Mouse (Mus musculus): ENCODE results near the gene Gfap.

The Gfap gene

DNA sequence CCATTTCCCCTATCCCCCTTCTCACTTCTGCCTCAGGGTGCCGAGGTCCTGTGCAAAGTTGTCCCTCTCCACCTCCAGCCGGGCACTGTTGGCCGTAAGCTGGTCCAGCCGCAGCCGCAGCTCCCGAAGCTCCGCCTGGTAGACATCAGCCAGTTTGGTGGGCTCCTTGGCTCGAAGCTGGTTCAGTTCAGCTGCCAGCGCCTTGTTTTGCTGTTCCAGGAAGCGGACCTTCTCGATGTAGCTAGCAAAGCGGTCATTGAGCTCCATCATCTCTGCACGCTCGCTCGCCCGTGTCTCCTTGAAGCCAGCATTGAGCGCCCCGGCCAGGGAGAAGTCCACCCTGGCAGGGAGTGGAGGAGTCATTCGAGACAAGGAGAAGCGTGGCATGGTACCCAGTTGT is 4.1 kb downstream of the Gfap start:
- DNase-seq (ENCODE audit: low spot score in 2 of 2), result no peak

DNA sequence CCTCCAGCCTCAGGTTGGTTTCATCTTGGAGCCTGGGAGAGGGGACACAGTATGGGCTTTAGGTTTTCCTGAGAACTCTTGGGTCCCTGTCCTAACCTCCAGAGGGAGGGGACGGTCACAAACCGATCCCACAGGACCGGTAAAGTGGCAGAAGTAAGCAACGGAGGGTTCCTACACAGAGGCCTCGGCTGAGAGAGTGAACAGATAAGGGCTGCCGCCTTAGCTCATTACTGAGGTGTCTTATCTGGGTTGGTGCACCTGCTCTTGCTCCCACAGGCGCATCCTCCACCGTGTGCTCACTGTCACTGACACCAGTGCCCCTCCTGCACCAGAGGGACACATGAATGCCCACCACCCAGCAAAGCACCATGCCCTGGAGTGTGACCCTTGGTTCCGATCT is 4.9 kb downstream of the Gfap start:
- no peak for DNase-seq (ENCODE audit: low spot score in 2 of 2)

DNA sequence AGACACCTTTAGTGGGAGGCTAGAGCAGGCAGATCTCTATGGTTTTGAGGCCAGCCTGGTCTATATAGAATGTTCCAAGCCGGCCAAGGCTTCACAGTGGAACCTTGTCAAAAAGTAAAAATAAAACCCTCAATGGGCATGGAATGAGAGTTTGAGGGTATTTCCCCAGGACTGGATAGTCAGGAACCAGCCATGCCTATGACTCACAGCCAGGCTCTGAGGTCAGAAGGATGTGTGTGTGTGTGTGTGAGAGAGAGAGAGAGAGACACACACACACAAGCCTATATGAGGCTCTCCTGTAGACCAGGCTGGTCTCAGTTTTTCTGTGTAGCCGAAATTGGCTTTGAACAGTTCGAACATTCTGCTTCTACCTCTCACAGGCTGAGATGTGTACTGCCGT is 6.0 kb downstream of the Gfap start:
- no peak for DNase-seq (ENCODE audit: low spot score in 2 of 2)

DNA sequence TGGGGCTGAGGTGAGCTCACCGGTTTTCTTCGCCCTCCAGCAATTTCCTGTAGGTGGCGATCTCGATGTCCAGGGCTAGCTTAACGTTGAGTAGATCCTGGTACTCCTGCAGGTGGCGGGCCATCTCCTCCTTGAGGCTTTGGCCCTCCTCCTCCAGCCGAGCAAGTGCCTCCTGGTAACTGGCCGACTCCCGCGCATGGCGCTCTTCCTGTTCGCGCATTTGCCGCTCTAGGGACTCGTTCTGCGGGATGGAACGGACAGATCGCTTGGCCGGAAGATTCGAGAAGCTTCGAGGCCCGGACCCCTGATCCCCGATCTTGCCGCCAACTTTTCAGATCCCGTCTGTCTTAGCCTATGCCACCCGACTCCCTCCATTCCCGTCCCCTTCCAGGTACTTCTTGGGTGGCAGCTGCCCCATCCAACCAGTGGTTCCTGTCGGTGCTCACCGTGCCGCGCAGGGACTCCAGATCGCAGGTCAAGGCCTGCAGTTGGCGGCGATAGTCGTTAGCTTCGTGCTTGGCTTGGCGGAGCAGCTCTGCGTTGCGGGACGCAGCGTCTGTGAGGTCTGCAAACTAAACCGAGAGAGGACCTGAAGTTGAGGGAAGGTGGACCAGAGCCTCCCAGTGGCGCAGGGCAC is 7.6 kb downstream of the Gfap start:
- peak in 1 of 2 experiments; percentile 38 for DNase-seq (ENCODE audit: low spot score in 2 of 2)

DNA sequence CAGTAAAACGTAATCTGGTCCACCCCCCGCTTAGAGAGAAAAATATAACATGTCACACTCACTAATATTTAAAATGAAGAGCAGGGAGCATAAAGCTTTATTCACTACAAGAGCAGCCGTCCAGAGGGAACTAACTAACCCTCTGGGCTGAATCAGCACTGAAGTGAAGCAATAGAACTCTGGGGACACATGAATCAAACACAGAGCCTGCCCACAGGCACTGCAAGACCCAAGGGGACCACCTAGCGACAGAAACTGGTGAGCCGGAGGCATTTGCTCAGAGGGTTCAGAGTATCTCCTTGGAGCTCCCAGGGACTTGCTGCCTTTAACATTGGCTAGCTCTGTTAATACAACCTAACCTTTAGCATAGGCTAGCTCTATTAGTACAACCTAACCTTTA is 10.6 kb downstream of the Gfap start:
- no peak for DNase-seq (ENCODE audit: low spot score in 2 of 2)

DNA sequence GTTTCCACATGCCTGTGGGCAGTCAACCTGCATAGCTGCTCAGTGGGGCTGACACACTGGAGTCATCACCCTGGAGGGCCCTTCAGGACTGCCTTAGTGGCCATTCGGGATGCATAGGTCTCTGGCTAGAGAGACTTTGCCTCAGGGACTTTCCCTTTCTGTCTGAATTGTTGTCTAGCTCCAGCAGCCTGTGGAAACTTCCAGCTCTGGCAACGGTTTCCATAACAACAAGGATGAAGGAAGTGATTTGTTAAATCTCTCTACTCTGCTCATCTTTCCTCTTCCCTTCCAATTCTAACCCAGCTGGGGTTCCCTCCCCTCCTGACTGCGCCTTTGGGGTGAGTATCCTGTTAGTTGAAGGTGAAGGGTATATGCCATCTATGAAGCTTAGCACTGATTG is 12.6 kb downstream of the Gfap start:
- peak; percentile 62 to 66 for DNase-seq (ENCODE audit: low spot score in 2 of 2)

DNA sequence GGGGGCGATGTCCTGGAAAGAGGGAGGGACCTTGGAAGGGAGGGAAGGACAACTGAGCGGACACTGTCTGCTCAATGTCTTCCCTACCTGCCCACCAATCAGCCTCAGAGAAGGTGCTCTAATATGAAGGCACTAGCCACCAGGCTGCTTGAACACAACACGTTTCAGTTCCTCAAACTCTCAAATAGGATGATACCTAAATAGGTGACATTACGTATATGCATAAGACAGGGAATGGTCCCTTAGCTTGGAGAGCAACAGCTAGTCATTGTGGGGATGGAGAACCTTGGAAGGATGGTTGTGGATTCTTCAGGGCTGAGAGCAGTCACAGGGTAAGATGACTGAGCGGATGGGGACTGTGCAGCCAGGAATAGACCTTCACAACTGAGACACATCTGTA is 13.3 kb downstream of the Gfap start:
- DNase-seq (ENCODE audit: low spot score in 2 of 2), result no peak

DNA sequence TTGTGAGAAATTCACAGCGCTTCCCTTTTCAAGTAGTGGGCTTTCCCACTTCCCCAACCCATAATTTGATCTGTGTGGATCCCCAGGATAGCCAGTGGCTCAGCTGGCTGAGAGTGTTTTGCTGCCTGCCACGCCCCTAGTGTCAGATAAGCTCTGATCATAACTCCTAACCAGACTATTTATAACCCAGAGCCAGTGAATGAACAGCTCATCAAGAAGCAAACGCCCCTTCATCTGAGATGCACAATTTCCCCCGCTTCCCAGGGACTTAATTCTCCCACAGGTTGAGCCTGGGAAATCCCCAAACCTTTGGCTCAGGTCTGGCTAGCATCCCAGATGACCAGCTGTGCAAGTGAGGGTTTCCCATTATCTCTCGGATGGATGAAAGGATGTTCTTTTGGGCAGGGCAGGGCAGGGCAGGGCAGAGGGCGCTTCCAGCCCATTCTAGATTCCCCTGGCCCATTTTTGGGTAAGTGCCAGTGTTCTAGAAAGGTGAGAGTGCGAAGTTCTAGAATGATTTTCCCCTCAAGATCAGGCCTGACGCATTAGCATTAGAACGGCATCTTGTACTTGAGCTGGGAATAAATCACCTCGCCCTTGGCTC is 16.0 kb downstream of the Gfap start, which contains the start of gene Fam187a:
Fam187a (plus strand) TSS at position 554 of the 604 bp plus-strand sequence.
- no peak for DNase-seq (ENCODE audit: low spot score in 2 of 2)

DNA sequence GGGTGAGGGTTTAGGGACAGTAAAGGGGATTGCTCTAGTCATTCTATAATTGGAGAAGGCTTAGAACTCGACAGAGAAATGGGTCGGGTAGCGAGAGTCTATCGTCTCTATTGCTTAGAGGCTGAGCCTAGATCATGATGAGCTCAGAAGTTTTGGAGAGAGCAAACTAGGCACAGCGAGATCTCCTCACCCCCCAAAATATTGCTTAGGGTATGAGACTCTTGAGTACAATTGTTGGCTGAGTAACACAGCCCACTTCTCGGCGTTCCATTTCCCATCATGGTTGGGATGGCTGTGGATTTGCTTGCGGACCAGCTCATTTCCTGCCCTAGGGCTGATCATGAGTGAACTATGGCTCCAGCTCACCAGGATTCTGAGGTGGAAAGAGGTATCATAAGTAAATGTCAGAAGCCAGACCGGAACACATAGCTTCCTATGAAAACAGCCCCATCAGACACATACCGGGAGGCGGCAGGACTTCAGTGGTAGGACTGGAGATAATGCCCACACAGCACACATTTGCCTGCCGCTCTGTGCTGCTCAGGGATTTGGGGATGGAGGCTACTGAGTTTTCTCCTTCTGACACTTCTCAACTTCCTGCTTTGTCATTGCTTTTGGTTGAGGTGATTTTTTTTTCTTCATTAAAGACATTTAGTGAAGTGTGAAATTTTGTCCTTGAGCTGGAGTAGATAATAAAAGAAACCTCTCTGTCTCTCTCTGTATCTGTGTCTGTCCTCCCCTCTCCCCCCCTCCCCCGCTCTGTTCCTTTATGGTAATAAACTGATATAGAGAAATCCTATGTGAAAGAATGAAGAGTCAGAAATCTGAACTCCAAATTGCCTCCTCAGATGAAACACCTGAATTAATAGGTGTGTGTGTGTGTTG is 19.2 kb downstream of the Gfap start:
- no peak for DNase-seq (ENCODE audit: low spot score in 2 of 2)

DNA sequence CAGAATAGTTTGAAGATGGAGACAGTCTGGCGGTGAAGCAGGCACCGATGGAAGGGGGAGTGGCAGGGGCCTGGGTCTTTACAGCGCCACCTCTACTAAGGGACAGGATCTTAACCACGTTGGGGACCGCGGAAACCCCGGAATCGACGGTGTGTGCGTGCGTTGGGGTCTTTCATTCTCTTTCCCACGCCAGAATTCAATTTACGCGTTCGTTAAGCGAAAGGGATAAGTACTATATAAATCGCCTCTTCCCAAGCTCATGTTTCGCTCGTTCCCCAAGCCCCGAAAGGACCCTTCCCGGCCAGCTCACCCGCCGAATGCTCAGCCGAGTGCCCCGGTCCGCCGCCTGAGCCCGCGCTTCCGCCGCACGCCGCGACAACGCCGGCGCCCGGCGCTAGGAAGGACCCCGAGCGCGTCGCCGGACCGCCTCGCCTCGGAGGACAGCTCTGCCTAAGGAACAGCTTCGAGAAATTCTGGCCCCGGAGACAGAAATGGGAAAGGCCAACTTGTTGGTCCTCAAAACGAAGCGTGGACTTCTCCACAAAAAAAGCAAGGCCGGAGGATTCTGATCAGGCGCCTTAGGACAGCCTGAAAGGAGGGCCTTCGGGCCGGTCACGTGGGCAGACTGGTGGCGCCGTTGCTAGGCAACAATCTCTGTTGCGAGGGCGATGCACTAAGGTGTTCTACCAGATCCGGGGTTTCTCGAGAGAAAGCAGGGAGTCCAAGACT is 20.0 kb downstream of the Gfap start, which contains the start of the genes Eftud2 and Ccdc103:
Eftud2 (minus strand) TSS at position 401 of the 729 bp plus-strand sequence.
Ccdc103 (plus strand) TSS at position 620 of the 729 bp plus-strand sequence.
- DNase-seq (ENCODE audit: low spot score in 2 of 2), result peak; percentile 95 to 97

DNA sequence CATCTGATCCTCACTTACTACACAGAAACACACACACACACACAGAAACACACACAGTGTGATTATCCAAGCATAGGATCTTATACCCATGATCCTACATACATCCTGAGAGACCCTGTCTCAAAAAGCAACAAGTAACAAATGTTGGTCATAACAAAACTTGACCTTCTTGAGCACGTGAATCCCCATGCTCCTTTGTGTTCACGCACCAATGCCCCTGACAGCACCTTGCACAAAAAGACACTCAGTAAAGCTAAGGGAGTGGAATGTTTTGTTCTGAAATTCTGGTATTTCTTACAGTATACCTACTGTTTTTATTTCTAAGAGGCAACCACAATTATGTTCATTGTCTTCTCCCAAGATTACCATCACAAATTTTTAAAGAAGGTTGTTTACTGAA is 21.2 kb downstream of the Gfap start:
- DNase-seq (ENCODE audit: low spot score in 2 of 2), result no peak

DNA sequence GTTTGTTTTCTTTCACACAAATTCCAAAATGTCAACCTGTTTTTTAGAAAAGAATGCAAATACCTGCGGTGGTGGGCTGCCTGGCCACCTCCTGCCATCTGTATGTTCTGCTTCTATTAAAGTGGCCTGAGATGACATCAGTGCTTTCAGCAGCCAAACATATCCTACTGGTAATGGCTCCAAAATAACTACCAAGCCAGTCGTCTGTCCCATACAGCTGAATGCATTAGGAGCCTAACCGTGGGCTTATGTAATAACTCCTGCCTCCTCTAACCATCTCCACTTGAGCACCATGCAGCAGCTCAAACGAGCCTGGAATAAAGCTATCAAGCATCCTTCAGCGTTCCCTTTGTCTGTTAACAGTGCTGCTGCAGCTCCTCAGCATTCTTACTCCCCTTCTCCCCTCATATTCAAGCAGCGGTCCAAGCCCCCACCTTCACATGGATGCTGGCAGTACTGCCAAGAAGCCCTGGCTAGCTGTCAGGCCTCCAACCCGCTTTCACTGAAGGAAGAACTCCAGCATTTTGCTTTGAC is 25.8 kb downstream of the Gfap start:
- peak; percentile 57 to 77 for DNase-seq (ENCODE audit: low spot score in 2 of 2)

DNA sequence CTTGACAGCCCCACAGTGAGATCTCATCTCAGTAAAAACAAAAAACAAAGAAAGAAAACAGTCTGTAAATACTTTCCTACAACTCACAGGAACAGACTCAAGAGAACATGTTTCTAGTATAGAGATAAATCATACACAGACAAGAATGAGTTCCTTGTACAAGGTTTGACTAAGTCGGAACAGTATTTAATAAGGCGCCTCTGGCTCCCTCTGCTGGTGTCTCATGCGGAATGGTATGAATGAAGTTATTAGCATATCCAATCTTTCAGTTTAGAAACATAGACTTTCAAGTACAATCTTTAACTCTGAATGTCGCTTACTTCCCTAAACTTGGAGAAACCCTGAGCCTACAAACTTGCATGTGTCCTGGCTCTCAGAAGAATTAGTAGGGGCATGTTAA is 36.4 kb downstream of the Gfap start:
- peak; percentile 41 to 70 for DNase-seq (ENCODE audit: low spot score in 2 of 2)

DNA sequence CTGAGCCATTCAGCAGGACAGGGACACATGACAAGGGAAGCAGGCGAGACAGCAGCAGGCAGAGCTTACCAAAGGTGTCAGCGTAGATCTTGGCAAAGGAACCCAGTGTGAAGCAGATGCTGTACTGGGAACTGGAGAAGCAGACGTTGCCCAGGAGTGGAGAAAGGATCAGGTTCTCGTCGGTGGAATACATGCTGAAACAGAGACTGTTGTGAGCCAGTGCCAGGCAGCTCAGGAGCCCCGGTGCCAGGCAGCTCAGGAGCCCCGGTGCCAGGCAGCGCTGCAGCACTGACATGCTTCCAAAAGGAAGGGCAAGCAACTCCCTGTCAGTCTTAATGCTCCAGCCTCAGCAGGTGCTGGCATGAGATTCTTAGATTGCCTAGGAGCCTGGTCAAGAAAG is 40.8 kb downstream of the Gfap start:
- DNase-seq (ENCODE audit: low spot score in 2 of 2), result peak; percentile 47 to 67

DNA sequence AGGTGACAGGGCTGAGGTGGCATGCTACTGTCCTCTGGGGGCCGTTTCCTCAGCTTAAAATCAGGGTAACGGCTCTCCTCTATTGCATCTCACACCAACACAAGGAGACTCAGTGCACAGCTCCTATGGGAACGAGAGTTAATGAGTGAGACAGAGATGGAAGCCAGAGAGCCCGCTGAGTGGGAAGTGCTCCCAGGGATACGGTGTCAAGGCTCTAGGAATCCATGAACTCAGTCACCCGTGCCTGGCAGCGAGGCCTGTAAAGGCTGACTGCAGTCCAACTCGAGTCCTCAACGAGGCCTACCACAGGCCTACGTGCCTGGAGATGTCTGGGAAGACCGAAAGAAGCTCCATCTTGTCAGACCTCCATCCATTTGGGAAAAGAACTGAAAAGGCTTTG is 41.8 kb downstream of the Gfap start:
- DNase-seq (ENCODE audit: low spot score in 2 of 2), result peak in 1 of 2 experiments; percentile 28

DNA sequence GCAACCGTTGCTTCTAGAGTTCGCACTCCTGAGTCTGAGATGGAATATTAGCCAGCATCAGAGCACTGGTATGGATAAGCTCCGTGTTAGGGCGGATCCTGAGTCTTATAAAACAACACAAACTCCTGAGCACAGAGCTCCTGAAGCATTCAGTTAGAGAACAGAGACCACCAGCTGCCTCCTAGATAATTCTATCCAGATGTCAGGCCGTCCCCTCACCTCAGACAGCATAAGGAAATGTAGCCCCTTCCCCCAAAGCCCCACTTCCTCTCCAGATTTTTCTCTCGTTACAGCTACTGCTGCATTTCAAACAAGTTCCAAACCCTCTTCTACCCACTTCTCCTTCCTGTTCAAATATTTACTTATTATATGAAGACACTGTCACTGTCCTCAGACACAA is 44.8 kb downstream of the Gfap start:
- DNase-seq (ENCODE audit: low spot score in 2 of 2), result no peak

DNA sequence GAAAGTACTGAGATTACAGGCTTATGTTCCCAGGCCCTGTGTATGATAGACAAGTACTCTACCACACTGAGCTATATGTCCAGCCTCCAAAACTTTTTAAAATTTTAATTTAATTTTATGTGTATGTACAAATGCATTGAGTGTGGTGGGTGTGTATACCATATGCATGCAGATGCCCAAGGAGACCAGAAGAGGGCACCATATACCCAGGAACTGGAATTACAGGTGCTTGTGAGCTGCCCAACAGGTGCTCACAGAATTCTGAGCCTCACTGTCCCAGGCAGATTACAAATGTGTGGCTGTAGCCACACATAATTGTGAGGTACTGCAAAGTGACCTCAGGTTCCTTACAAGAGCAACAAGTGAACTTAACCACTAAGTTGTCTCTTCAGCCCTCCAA is 47.0 kb downstream of the Gfap start:
- no peak for DNase-seq (ENCODE audit: low spot score in 2 of 2)

DNA sequence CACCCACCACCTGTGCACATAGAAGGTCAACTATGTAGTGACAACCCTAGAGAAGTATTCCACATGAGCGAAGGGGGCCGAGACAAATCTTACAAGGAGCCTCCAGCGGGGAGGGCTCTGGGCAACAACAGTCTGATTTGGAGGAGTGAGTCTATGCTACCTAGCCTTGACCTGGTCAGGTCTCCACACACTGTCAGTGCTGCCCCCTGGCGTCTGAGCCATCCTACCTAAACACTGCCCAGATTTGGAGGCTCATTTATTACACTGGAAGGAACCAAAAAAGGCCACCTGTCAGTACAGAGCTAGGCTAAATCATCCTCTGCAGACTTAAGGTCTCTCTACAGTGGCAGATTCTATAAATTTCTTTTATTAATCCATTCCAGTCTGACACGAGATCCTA is 48.8 kb downstream of the Gfap start:
- DNase-seq (ENCODE audit: low spot score in 2 of 2), result peak in 1 of 2 experiments; percentile 38

DNA sequence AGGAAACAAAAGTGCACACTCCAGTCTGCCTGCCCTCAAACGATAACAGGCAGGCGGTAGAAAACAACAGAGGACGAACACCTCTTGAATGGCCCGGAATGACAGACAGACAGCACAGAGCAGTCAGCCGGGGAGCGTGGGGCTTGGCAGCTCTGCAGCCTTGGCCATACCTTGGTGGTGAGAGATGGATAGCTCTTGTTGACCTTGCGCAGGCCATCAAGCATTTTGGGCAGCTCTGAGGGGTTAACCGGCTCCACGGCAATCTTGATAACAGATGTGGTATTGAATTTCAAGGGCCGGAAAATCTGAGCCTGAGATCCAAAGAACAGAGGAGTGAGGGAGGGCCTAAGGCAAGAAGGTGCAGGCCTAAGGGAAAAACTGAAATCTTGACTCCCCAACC is 54.8 kb downstream of the Gfap start:
- no peak for DNase-seq (ENCODE audit: low spot score in 2 of 2)

DNA sequence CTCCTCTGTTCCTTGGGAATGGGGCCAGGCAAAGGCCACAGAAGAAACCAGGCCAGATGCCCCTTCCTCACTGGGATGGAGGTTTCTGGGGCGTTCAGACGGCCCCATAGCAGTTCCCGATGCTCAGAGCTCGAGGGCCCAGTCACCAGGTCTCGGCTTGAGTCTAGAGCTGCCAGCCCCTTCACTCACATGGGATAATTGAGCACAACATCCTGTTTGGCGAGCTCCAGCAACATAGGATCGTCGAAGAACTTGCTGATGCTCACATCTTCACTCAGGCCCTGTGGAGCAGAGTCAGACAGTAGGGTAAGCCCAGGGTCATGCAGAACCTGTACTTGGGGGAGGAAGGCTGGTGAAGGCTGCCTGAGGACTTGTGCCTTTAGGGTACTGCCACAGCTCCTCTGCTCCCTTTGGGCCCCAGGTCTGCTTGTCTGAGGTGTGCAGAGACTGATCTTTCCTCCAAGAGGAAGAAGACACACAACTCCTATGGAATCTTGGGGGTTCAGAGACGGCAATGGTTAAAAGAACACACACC is 62.0 kb downstream of the Gfap start:
- no peak for DNase-seq (ENCODE audit: low spot score in 2 of 2)

DNA sequence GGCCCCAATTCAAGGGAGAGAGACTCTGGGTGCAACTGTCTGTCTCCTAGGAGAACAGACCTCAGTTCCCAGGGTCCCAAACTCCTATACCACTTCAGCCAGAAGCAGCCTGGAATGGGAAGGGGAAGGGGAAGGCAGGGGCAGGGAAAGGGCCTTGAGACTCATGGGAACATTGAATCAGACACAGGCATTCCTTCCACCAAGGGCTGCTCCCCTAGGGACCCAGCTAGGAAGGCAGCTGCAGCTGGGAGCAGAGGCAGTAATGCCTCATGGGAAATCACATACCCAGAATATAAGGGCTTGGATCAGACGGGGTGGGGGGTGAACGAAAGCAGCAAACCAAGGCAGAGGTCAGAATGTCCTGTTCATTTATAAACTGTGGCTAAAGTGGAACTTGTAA is 62.6 kb downstream of the Gfap start:
- DNase-seq (ENCODE audit: low spot score in 2 of 2), result no peak
